Comparison of ENCODE assay signal across 8 mouse cellular contexts in genomic region chr3:96593790-96594560, GRCm38 (mm10). TPM values are rescaled to one million over a fixed set of nuclear protein-coding genes. Genes with fewer than 3 reads are reported as not detected.
A peak's percentile ranks its signal among the peaks of the same experiment; 100 is the strongest.
DNase-seq lines count a peak whose midpoint lies in the region; ATAC-seq and TF ChIP-seq lines count a peak whose summit lies in the region.

TSS of gene Polr3gl (minus strand) at chr3:96594181.

- H3K27me3 ChIP-seq in CH12.LX (replicated peaks): no peaks in the 10 kb centered on the region
- H3K27me3 ChIP-seq in forebrain, embryonic 12.5 days: peaks cover 30% of the 10 kb centered on the region
- H3K27me3 ChIP-seq in heart, postnatal 0 days (ENCODE audit: control insufficient read depth, insufficient read depth, low read length): no peaks in the 10 kb centered on the region
- peaks cover 42% of the 10 kb centered on the region for H3K27me3 ChIP-seq in liver, postnatal 0 days (ENCODE audit: insufficient read depth, low read length)
- H3K27me3 ChIP-seq in neural tube, embryonic 14.5 days (ENCODE audit: control insufficient read depth, insufficient read depth, low read length): no peaks in the 10 kb centered on the region

- H3K4me3 ChIP-seq in CH12.LX (replicated peaks in 1 of 3; ENCODE audit: low read depth in 2 of 3, low read length in 2 of 3, poor library complexity in 1 of 3): peak within 1 kb of the TSS; percentile 52 to 67 (median 61)
- H3K4me3 ChIP-seq in forebrain, embryonic 12.5 days (replicated peaks): peak within 1 kb of the TSS; percentile 62
- H3K4me3 ChIP-seq in heart, postnatal 0 days (ENCODE audit: low read depth, low read length): peak within 1 kb of the TSS; percentile 64
- H3K4me3 ChIP-seq in liver, postnatal 0 days (ENCODE audit: low read depth, low read length): peak within 1 kb of the TSS; percentile 67
- H3K4me3 ChIP-seq in neural tube, embryonic 14.5 days (ENCODE audit: low read depth, low read length): peak within 1 kb of the TSS; percentile 57

- peak; percentile 75 for TF ChIP-seq POLR2A in CH12.LX (IDR thresholded peaks at IDR 0.05; ENCODE audit: low read depth, low read length)

- dilution Hi-C loops in CH12.LX (cut with MboI; ENCODE audit: extremely low pct_ligation_motif_present, extremely low pct_unique_long_range_greater_than_20kb, low sequenced_read_pairs): no loop called here

- DNase-seq in CH12.LX (ENCODE audit: extremely low read depth): peak; percentile 97
- DNase-seq in c-Kit-positive CD71-positive TER-119-negative erythroid progenitor cells, embryonic 14.5 days (ENCODE audit: low read depth): peak; percentile 94
- DNase-seq in heart, postnatal 0 days (ENCODE audit: low spot score): peak; percentile 96
- peak; percentile 95 to 97 for DNase-seq in kidney, postnatal 4 days
- DNase-seq in liver, postnatal 0 days: peak; percentile 94
- DNase-seq in testis, postnatal 10 days (ENCODE audit: low spot score): peak; percentile 96

- peak; percentile 87 for ATAC-seq in forebrain, embryonic 12.5 days (ENCODE audit: low FRiP score)
- ATAC-seq in heart, postnatal 0 days (ENCODE audit: insufficient read depth, low read depth): peak; percentile 86
- peak; percentile 94 for ATAC-seq in liver, postnatal 0 days
- ATAC-seq in neural tube, embryonic 14.5 days (ENCODE audit: low read depth): peak; percentile 87

- peak in 1 of 2 experiments; percentile 38; a peak in 2 of 4 replicates for TF ChIP-seq CTCF in CH12.LX (conservative IDR thresholded peaks at IDR 0.05 in 1 of 2, IDR thresholded peaks at IDR 0.05 in 1 of 2; ENCODE audit: low read depth in 2 of 2, low read length in 2 of 2)
- no peak for TF ChIP-seq CTCF in heart, postnatal 0 days (IDR thresholded peaks at IDR 0.05; ENCODE audit: low read depth)
- peak; percentile 29 for TF ChIP-seq CTCF in liver, postnatal 0 days (IDR thresholded peaks at IDR 0.05; ENCODE audit: low read depth)

- H3K79me2 ChIP-seq in CH12.LX (replicated peaks; ENCODE audit: control insufficient read depth, extremely low read depth, insufficient read depth, poor library complexity, severe bottlenecking): no peaks in the 10 kb centered on the region

- peak within 1 kb of the TSS; percentile 85 for H3K9ac ChIP-seq in CH12.LX (ENCODE audit: insufficient read depth, low read depth)
- H3K9ac ChIP-seq in forebrain, embryonic 12.5 days: peak within 1 kb of the TSS; percentile 64
- peak within 1 kb of the TSS; percentile 71 for H3K9ac ChIP-seq in heart, postnatal 0 days (replicated peaks; ENCODE audit: low read depth, low read length)
- H3K9ac ChIP-seq in liver, postnatal 0 days (replicated peaks): peak within 1 kb of the TSS; percentile 66
- peak within 1 kb of the TSS; percentile 58 for H3K9ac ChIP-seq in neural tube, embryonic 14.5 days (replicated peaks; ENCODE audit: low read depth, low read length)

- H3K27ac ChIP-seq in CH12.LX (ENCODE audit: insufficient read depth, low read depth): peak within 1 kb of the TSS; percentile 41
- H3K27ac ChIP-seq in forebrain, embryonic 12.5 days: peak within 1 kb of the TSS; percentile 88
- H3K27ac ChIP-seq in heart, postnatal 0 days (ENCODE audit: low read depth): peak within 1 kb of the TSS; percentile 87
- peak within 1 kb of the TSS; percentile 75 for H3K27ac ChIP-seq in liver, postnatal 0 days (ENCODE audit: low read depth)
- peak within 1 kb of the TSS; percentile 82 for H3K27ac ChIP-seq in neural tube, embryonic 14.5 days (ENCODE audit: low read depth, low read length)

- under 1% methylated on average over 37 of the region's 38 CpGs for WGBS in forebrain, embryonic 12.5 days
- under 1% methylated on average over 37 of the region's 38 CpGs for WGBS in heart, postnatal 0 days
- WGBS in liver, postnatal 0 days (ENCODE audit: insufficient replicate concordance): under 1% methylated on average over 38 of the region's 38 CpGs
- under 1% methylated on average over 35 of the region's 38 CpGs for WGBS in neural tube, embryonic 14.5 days

- TF ChIP-seq EP300 in CH12.LX (IDR thresholded peaks at IDR 0.05; ENCODE audit: low read length): 0 out of 2 replicates have a peak, but pooled peaks have one; percentile 12
- TF ChIP-seq EP300 in heart, postnatal 0 days (IDR thresholded peaks at IDR 0.05; ENCODE audit: low read depth): no peak
- no peak for TF ChIP-seq EP300 in liver, postnatal 0 days (IDR thresholded peaks at IDR 0.05; ENCODE audit: low read depth)

- H3K4me2 ChIP-seq in CH12.LX (ENCODE audit: insufficient read depth, low read depth, poor library complexity, severe bottlenecking): peak within 1 kb of the TSS; percentile 95
- peak within 1 kb of the TSS; percentile 77 for H3K4me2 ChIP-seq in forebrain, embryonic 12.5 days
- peak within 1 kb of the TSS; percentile 93 for H3K4me2 ChIP-seq in heart, postnatal 0 days (ENCODE audit: low read depth, low read length)
- H3K4me2 ChIP-seq in liver, postnatal 0 days (ENCODE audit: low read depth, low read length): peak within 1 kb of the TSS; percentile 83
- H3K4me2 ChIP-seq in neural tube, embryonic 14.5 days (ENCODE audit: low read depth, low read length): peak within 1 kb of the TSS; percentile 73

- TF ChIP-seq RAD21 in CH12.LX (IDR thresholded peaks at IDR 0.05; ENCODE audit: low read depth, low read length): no peak; the same call in 1 of the 2 replicates

- peaks cover 14% of the 10 kb centered on the region for H3K9me3 ChIP-seq in CH12.LX (replicated peaks; ENCODE audit: low read length)
- H3K9me3 ChIP-seq in forebrain, embryonic 12.5 days: no peaks in the 10 kb centered on the region
- 0 out of 2 replicates have a peak, but pooled peaks cover 3% of the 10 kb centered on the region for H3K9me3 ChIP-seq in heart, postnatal 0 days (replicated peaks; ENCODE audit: control insufficient read depth, low read length)
- H3K9me3 ChIP-seq in liver, postnatal 0 days (ENCODE audit: low read length): no peaks in the 10 kb centered on the region
- H3K9me3 ChIP-seq in neural tube, embryonic 14.5 days (ENCODE audit: control insufficient read depth, low read length): no peaks in the 10 kb centered on the region

- H3K36me3 ChIP-seq in CH12.LX (replicated peaks in 1 of 2; ENCODE audit: control insufficient read depth in 1 of 2, insufficient read depth in 1 of 2, low read length in 1 of 2): peaks cover 0 to 8% of the 10 kb centered on the region in 2 experiments
- no peaks in the 10 kb centered on the region for H3K36me3 ChIP-seq in forebrain, embryonic 12.5 days (replicated peaks)
- no peaks in the 10 kb centered on the region for H3K36me3 ChIP-seq in heart, postnatal 0 days (replicated peaks; ENCODE audit: control insufficient read depth, insufficient read depth, low read length)
- no peaks in the 10 kb centered on the region for H3K36me3 ChIP-seq in liver, postnatal 0 days (replicated peaks; ENCODE audit: insufficient read depth, low read length)
- no peaks in the 10 kb centered on the region for H3K36me3 ChIP-seq in neural tube, embryonic 14.5 days (ENCODE audit: control insufficient read depth, insufficient read depth, low read length)

- peaks cover 0 to 10% of the 10 kb centered on the region in 2 experiments; a peak in 1 of 4 replicates for H3K4me1 ChIP-seq in CH12.LX (ENCODE audit: control insufficient read depth in 1 of 2, insufficient read depth in 2 of 2)
- H3K4me1 ChIP-seq in forebrain, embryonic 12.5 days: peaks cover 50% of the 10 kb centered on the region
- H3K4me1 ChIP-seq in heart, postnatal 0 days (ENCODE audit: control insufficient read depth, insufficient read depth): no peaks in the 10 kb centered on the region; the same call in 1 of the 2 replicates
- H3K4me1 ChIP-seq in liver, postnatal 0 days (ENCODE audit: insufficient read depth): peaks cover 30% of the 10 kb centered on the region
- H3K4me1 ChIP-seq in neural tube, embryonic 14.5 days (ENCODE audit: control insufficient read depth, insufficient read depth, low read length): peaks cover 23% of the 10 kb centered on the region

- in situ Hi-C loops in CH12.LX (cut with MboI; ENCODE audit: low pct_ligation_motif_present, low pct_unique_long_range_greater_than_20kb, low sequenced_read_pairs): loop anchor here (5.0 kb wide), 1 partner anchor 38 kb away; no protein-coding TSS in a partner anchor

TF ChIP-seq in CH12.LX, 34 proteins besides CTCF, POLR2A, EP300 and RAD21 (continues in another document):
- TF ChIP-seq SIN3A (IDR thresholded peaks at IDR 0.05; ENCODE audit: low read length) (peak; percentile 1; the same call in 1 of the 2 replicates), PAX5 (IDR thresholded peaks at IDR 0.05; ENCODE audit: low read length) (no peak), USF1 (IDR thresholded peaks at IDR 0.05; ENCODE audit: low read depth, low read length) (no peak), ZC3H11A (IDR thresholded peaks at IDR 0.05; ENCODE audit: low read depth, low read length) (no peak), USF2 (conservative IDR thresholded peaks at IDR 0.05; ENCODE audit: low read depth, low read length) (no peak), ZNF384 (IDR thresholded peaks at IDR 0.05; ENCODE audit: low read depth, low read length) (no peak), SMC3 (IDR thresholded peaks at IDR 0.05; ENCODE audit: low read depth, low read length) (no peak), TCF12 (IDR thresholded peaks at IDR 0.05; ENCODE audit: low read depth, low read length) (peak; percentile 72; the same call in 1 of the 2 replicates), HCFC1 (IDR thresholded peaks at IDR 0.05; ENCODE audit: low read depth, low read length) (peak; percentile 40), POLR2AphosphoS2 (IDR thresholded peaks at IDR 0.05; ENCODE audit: low read depth, low read length) (peak; percentile 50; the same call in 1 of the 2 replicates), ELF1 (IDR thresholded peaks at IDR 0.05; ENCODE audit: low read depth, low read length) (peak; percentile 82), MEF2A (IDR thresholded peaks at IDR 0.05; ENCODE audit: borderline replicate concordance, low read depth, low read length) (peak; percentile 0; the same call in 1 of the 2 replicates), KAT2A (IDR thresholded peaks at IDR 0.05; ENCODE audit: insufficient replicate concordance, low read length) (no peak), MAZ (IDR thresholded peaks at IDR 0.05; ENCODE audit: low read depth, low read length) (peak; percentile 56; the same call in 1 of the 2 replicates), MYC (IDR thresholded peaks at IDR 0.05; ENCODE audit: low read depth, low read length) (peak; percentile 62), NELFE (IDR thresholded peaks at IDR 0.05; ENCODE audit: low read depth, low read length) (peak; percentile 55)

RNA-seq across cellular contexts. Expression of gene Polr3gl, which starts in this region (rescaled TPM):
- total RNA-seq in CH12.LX (2012; rRNA removed) (10.4 and 13.7 TPM in 2 replicates), CH12.LX (2014; rRNA removed) (15.7 and 16.6 TPM in 2 replicates)
- 18.8 and 28.4 TPM in 2 replicates for polyA plus RNA-seq in CH12.LX (2012; ENCODE audit: insufficient read length, low read depth)
- 40.1 and 40.7 TPM in 2 replicates for polyA plus RNA-seq in forebrain, embryonic 12.5 days (2016; fragmentation: Nextera tagmentation; extraction: Ambion mirVana)
- total RNA-seq in heart, postnatal 0 days (2014; rRNA removed; ENCODE audit: low replicate concordance): 10.3 and 13.1 TPM in 2 replicates
- 37.1 and 38.7 TPM in 2 replicates for polyA plus RNA-seq in heart, postnatal 0 days (2015; fragmentation: Nextera tagmentation; extraction: Ambion mirVana)
- 12.9 and 14.7 TPM in 2 replicates for polyA plus RNA-seq in liver, postnatal 0 days (2015; fragmentation: Nextera tagmentation; extraction: Ambion mirVana)
- polyA plus RNA-seq in neural tube, embryonic 14.5 days (2014; fragmentation: Nextera tagmentation; extraction: Ambion mirVana): 20.5 and 22.9 TPM in 2 replicates

Comparison
In these comparisons a context has a peak if more than half of its experiments do, and no peak if none do; other contexts are left out.
1. Peak in every context shown above with its lines: DNase-seq, ATAC-seq, H3K4me3 ChIP-seq and H3K27ac ChIP-seq.